Mouse (Mus musculus): Measurements from ENCODE around the gene Shq1.

Gene Shq1

GRCm38 (mm10) chr6:100527161-100527560 lies 143.8 kb downstream of the Shq1 start:
- DNase-seq, result no peak

- peak; percentile 56 for DNase-seq
These were observed 144.9 kb downstream of the Shq1 start for GRCm38 (mm10) chr6:100526066-100526465.

DNA sequence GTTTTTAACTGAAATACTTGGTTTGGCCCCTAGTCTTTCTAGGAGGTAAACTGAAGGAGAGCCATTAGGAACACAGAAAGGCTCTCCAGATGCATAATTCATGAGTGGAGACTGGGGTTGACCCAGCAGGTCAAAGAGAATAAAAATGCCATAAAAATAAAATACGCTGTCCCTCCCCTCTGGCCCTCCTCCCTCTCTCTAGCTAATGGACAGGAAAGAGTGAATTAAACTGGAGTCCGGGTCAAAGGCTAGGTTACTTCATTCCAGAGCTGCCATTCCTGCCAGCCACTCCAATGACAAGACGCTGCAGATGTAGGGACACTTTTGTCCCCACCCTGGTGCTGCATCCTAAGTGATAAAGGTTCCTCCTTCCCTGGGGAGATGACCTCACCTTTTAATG lies 145.5 kb downstream of the Shq1 start:
- DNase-seq, result peak; percentile 67

- DNase-seq, result no peak
These were observed 148.5 kb downstream of the Shq1 start for GRCm38 (mm10) chr6:100522495-100522894.

GRCm38 (mm10) chr6:100521615-100522398 lies 149.2 kb downstream of the Shq1 start:
- DNase-seq, result no peak

GRCm38 (mm10) chr6:100520558-100521099 lies 150.3 kb downstream of the Shq1 start:
- no peak for DNase-seq

DNA sequence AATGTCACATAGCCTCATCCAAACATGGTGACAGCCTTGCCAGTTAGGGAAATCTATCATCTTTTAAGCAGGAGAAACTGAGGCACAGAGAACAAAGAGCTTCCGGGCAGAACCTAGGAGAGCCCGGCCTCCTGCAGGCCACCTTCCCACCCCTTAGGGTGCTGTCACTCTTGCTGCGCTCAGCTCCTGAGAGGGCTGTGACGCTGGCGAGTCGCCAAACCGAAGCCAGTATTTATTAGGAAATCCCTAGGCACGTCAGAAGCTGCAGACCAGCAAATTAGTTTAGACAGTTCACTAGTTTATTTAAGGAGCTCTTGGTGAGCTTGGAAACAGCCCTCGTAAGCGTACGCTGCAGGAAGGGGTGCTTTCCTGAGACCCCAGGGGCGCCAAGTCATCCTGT lies 151.1 kb downstream of the Shq1 start:
- DNase-seq, result no peak

Measured in embryo, embryonic 11 days (tissue).